Mouse (Mus musculus) CD4-positive, CD25-positive, alpha-beta regulatory T cell, adult 2 months (primary cell): ENCODE data around the gene Cep55.

Experiments
- DNase-seq: peaks from one replicate; pipeline ENCODE4 v3.0.0-alpha.2; 2012; ENCODE audit warnings: low read depth, low spot score

Cep55 gene

DNA sequence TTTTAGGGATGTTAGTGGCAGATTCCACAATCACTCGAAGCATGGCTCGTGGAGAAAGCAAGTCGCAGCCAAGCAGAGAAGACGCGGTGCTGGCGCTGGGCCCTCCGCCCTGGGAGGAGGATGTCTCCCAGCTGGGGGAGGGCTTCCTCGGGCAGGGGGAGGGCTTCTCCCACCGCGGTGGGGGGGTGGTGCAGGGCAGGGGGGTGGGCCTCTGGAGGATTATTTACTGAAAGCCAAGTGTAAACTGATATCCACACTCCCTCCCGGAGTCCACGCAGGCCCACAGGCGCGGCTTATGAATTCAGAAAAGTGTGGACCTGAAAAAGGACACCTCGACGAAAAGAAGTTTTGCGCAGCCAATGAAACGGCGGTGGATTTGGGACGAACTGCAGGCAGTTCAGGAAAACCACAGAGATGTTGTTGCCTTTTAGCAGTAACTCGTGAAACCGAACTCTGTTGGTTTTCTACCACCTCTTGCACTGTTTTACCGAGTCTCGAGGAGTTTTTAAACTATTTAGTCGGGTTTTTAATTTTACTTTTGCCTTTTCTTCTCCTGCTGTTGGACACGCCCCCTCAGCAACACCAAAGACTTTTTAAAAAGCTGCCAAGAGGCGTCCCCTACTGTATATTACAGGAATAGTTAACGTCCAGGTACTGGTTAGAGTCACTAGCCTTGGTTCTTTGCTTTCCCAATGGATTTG, 11.4 kb upstream of the Cep55 start, which contains the start of gene Myof:
Myof (minus strand) TSS at position 297 of the 701 bp plus-strand sequence.
- DNase-seq = peak; percentile 35

DNA sequence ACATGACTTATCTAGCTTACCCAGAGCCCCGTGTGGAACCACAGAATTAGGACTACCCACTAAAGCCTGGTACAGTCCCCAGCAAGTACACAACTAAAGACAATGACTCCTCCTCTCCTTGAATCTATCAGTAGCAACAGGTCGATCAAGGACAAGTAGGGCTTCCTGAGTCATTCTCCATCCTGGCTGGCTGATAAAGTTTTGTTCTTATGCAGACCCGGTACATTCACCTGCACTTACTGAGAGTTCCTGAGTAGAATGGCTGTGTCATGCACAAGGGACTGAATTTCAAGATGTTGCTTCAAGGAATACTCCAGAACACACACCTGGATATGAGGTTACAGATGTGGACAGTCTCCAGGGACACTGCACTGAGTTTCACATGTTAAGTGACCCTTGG, 9.6 kb upstream of the Cep55 start:
- no peak for DNase-seq

DNA sequence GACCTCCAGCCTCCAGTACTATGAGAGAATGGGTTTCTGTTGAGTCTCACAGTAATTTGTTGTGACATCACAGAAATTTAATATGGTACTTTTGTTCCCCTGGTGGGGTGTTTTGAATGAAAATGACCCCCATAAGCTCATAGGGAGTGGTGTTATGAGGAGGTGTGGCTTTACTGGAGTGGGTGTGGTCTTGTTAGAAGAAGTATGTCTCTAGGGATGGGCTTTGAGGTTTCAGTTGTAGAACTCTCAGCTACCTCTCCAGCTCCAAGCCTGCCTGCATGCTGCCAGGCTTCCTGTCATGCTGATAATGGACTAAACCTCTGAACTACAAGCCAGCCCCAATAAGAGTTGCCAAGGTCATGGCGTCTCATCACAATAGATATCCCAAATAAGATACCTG, 5.1 kb upstream of the Cep55 start:
- DNase-seq = no peak

DNA sequence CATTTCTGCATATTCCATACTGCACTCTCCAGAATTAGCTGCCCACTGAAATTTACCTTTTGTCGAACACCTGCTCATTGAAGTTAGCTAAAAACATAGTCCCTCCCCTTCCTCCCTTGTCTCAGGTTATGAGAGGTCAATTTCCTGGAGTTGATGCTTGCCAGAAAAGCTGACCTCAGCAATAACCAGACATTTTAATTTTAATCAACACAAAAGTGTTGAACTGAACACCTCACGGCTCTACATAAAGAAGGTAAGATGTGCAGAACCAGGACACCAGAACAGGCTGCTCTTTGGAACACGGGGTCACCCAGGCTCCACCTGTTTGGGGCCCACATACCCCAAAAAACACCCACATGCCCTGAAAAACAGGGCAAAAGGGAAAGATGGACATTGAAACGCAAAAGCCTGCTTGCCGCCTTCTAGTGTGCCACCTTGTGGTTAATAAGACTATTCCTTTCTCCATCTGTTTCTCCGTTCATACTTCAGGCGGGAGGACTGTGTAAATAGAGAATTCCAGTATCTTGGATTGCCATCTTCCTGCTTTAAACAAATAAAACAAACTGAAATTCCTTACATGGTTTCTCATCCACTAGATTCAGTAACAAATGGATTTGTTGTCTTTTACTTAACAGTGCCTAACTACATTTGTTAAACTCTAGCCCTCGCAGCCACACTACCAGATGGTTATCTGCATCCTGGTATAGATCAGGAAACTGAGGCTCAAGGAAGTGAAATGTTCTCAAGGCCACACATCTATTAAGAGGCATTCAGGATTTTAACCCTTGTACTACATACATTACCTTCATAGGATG, 1.4 kb upstream of the Cep55 start:
- DNase-seq = peak; percentile 35

DNA sequence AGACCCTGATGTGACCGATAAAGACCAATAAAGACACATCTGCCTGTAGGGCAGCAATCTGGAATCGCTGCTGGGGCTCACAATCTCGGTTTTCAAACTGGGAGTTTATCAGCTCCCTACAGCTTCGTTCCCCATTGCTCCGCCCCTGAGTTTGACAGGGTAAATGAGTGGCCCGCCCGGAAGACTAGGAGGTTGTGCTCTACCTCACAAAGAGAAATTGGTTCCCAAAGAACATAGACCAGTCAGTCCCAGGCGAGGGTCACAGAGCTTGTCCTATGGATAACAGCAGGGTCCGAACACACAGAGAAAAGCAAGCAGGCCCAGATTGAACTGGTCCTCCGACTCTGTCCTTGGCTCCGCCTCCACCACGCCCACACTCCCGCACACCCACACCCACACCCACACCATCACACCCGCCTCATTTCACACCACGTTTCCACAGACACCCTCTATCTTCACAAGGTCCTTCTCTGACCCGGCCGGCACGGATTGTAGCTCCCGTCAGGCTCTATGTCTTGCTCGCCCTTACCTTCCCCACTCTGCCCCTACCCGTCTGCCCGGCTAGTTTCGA, 577 bp upstream of the Cep55 start:
- peak; percentile 90 for DNase-seq

DNA sequence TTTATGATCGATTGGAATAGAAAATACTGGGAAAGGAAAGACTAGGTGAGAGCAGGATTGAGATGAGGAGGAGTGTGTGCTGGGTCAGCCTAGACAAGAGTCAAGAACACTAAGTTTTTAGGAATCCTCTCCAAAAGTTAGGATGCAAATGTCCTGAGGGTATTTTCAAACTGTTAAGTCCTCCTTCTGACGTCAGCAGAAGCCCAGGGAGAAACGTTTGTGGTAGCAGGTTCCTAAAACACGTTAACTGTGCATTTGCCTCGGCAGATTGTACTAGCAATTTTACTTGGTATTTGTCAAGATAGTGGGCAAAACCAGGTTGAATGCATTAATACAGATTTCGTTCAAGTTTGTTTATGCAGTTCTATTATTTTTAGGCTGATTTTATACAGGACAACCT, 987 bp downstream of the Cep55 start:
- DNase-seq = no peak

DNA sequence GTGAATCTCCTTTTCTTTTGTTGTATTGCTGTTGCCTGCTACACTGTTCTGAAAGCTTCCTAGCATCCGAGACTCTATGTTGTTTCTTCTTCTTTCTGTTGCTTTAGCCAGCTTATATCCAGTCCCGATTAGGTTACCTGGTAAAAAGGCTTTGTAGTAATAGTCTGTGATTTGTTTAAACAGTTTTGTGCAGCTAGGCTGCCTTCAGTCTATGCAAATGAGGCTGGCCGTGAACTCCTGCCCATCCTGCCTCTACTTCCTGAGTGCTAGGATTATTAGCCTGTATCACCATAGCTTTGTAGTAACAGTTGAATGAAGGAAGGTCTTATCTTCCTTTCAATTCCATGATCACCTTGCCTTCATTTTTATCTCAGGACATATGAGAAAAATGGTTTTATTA, 1.5 kb downstream of the Cep55 start:
- no peak for DNase-seq

DNA sequence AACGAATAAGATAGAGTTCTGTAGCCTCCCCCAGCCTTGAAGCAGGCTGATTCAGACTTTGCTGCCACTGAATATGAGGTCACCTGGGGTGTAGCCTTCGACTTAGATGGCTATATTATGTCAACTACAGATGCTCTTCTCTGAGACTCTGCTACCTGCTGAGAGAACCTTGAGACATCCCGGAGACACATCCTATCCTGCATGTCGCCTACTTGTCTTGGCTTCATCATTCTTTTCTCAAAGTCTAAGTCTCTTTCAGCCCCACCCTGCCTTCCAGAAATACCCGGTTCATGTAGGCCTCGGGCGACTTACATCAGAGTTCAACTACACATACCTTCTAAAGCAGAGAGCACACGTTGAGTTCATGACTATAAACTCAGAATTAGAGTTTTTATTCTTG, 2.1 kb downstream of the Cep55 start:
- DNase-seq = no peak

DNA sequence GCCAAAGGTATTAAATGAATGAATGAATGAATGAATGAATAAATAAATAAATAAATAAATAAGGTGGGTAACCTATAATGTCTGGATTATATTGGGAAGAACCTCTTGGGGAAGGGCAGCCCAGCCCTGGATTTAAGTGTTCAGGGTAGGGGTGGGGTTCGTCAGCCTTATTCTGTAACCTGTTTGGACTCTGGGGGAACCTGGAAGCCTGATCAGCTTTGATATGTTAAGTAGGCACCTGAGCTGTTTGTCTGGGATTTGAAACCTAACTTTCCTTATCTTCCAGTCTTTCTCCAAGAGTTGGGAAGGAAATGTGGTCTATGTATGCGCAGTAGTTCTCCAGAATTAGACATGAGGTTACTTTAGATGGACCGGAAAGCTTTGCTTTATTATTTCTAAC, 8.4 kb downstream of the Cep55 start:
- DNase-seq = no peak

DNA sequence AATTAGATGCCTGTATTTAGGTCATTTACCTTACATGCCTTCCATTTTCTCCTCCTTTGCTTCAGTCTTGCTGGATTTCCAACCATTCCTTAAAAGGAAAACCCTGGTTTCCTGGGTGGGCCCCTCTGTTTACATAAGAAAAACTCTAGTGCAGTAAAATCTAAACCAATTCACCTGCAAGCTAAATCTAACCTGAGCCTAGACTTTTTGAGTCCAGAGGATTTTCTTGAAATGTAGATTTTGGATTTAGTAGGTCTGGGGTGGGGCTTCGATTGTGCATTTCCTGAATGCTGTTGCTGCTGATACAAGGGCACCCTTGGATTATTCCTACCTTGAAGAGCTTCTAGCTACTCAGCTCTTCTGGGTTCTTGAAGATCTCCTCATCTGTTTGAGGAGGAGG, 9.2 kb downstream of the Cep55 start:
- no peak for DNase-seq

DNA sequence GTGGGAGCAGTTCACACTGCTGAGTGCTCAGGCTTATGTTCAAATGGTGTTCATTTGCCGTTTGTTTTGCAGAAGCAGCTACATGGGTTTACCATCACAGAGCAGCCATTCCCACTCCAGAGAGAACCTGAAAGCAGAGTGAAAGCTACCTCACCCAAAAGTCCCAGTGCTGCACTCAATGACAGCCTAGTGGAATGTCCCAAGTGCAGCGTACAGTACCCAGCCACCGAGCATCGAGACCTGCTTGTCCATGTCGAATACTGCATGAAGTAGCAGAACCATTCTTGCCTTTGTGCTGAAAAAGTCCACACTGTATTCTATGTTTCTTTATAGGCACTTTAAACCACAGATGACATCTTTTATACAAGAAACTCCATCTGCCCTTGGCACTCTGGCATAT, 18.4 kb downstream of the Cep55 start:
- no peak for DNase-seq

DNA sequence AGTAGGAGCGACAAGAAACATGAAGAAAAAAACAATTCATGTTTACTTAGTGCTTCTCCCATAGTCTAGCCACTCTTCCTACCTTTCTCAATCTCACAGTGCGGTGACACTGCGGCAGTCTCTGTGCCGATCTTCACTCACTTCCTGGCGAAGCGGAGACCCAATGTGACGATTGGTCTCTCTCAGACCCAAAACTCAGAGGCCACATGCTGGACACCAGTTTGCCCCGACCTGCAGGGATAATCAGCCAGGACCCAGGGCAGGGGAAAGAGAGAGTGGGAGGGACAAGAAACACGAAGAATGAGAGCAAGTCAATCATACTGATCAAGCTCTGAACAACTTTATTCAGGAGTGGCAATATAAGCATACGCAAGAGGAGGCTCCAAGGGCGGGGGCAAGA, 20.2 kb downstream of the Cep55 start:
- no peak for DNase-seq

DNA sequence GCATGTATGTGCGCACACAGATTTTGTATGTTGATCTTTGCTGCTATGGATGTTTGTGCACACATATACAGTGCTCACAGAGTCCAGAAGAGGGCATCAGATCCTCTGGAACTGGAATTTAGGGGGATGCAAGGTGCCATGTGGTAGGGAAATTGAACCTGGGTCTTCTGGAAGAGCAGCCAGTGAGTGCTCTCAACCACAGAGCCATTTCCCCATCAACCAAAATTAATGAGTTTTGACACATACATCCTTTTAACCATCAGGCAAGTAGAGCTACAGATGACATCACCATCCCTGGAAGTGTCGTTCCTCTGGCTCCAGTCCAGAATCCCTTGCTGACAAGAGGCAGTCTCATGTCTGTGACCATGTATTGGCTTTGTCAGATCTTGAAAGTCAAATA, 21.4 kb downstream of the Cep55 start:
- DNase-seq = no peak

DNA sequence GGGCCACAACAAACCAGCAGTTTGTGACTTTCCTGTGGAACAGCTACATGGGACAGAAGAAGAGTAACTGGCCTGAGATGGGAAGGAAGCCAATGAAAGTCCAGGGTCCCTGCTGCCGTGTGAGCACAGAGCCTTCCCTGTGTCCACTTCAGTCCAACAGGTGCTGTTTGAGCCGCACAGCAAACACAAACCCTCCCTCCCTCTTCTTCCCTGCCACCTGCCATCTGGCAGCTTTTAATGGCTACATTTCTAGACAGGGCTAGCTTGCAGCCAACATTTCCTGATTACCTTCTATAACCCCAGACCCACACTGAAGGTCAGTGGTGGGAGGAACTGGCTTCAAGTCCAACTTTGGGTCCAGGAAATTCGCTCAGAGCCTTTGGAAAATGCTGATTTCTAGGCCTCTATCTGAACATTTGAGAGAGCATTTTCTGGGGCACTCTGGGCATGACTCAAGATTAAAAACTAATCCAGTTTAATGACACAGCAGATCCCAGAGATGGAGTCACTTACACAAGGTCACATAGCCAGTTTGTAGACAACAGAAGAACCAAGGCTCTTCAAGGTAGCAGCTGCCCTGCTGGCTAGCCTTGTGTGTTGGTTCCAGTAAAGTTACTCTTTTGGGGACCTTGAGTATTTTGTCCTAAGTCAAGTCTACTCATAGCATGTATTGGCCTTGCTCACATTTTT, 23.2 kb downstream of the Cep55 start:
- DNase-seq = no peak

DNA sequence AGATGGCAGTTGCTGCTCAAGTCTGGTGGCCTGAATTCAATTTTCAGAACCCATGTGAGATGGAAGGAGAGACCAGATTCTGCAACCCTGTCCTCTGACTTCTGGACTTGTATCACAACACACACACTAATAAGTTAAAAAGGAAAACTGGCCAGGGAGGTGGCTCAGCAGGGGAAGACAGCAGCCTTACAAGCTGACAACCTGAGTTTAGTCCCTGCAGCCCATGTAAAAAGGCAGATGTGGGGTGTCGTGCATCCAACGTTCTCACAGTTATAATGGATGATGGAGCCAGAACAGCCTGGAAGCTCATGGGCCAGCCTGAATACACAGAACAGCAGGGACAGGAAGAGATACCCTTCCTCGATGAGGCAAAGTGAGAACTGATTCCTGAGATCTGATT, 26.6 kb downstream of the Cep55 start:
- DNase-seq = no peak

DNA sequence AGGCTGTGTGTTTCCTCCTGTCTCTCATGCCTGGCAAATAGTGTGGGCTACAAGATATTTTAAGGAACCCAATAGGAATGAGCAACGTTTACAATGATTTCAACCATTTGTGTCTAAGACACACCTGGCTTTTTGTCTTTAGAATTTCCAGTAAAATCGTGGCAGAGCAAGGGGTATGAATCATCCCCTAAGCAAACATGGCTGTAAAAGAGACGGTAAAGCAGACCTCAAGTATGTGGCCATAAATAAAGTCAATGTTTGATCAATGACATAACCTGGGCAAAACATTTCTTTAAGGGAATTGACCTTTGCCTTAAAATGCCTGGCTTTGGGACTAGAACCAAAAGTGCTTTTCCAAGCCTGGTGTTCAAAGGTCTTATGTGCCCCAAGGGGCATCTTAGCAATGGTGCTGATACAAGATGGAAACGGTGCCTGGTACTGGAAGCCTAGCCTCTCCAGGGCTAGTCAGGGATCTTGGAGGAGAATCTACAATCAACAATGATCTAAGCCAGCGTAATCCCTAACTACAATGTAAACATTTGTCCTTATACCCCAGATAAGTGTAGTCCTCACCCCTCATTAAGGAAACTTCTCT, 28.2 kb downstream of the Cep55 start:
- no peak for DNase-seq

DNA sequence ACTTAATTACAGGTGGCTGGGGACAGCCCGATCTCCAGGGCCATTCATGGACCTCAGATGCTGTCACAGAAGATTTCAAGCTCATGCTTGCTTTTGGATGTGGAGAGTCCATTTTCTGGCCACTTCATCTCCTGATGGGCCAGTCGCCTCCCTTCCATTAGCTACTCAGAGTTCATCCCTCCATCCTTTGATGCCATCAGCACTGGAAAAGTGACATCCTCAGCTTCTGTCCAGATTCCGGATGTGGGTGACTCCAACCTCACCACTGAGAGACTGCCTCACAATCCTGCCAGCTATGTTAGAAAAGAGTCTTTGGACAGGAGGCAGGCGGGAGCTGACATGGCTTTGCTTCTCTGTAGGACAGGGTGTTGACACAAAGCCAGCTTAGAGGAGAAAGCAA, 31.0 kb downstream of the Cep55 start:
- DNase-seq = no peak

DNA sequence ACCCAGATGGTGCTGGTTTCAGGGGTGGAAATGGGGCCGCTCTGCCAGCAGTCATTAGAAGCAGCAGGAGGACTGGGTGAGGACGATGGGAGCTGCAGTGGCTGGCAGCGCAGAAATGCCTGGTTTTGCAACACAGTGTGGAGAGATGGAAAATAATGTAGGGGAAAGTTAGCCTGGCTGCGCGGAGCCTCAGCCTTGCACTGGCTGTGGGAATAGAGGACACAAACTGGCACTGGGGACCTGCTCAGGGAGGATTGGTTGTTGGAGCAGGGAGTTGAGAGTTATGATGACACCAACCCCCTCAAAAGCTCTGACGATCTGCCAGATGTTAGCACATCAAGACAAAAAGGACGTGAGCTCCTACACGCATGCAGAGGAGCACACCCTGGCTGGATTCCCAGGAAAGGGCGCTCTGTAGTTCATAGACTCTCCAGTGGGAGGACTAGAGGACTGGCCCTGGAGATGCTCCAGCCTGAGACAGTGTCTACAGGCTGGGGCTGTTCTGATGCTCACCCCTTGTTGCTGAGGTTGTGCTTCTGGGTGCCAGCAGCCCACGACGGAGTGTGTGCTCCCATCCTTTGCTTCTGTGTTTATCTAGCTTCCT, 32.2 kb downstream of the Cep55 start:
- DNase-seq = no peak

DNA sequence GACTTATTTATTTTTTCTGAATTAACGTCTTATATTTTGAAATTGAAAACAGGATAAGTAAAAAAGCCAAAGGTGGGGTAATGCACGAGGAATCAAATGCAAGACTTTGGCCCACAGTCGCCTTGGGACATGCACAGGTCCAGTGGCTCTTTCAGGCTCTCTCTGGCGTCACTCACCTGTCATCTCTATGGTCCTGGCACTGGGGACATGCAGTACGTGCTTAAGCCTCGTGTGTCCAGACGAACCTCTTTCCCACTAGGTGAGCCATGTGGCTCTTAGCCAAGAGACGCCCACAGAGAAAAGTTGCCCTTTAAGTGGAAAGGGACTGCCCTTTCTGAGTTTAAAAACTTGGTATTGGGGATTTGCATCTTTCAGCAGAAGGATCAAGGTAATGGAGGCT, 34.5 kb downstream of the Cep55 start:
- no peak for DNase-seq

DNA sequence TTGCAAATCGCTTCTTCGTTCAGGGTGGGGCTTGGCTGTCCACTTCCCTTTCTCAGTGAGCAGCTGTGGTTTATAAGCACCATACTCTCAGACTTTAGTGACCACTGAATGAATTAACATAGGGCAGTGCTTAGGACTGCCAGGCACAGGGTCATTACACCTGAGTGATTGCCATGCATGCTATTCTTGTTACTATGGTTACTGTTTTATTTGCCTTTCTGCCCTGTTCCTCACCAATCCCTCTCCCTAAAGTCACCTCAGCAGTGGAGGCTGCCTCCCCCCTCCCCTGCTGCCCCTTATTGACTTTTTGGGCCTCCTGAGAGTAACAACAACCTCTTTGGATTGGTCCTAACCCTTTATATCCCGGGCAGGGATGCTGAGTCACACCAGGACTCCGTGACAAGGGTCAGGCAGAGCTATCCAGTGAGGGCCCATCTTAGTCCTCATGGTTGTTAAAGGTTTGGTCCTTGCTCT, 36.7 kb downstream of the Cep55 start:
- DNase-seq = no peak

DNA sequence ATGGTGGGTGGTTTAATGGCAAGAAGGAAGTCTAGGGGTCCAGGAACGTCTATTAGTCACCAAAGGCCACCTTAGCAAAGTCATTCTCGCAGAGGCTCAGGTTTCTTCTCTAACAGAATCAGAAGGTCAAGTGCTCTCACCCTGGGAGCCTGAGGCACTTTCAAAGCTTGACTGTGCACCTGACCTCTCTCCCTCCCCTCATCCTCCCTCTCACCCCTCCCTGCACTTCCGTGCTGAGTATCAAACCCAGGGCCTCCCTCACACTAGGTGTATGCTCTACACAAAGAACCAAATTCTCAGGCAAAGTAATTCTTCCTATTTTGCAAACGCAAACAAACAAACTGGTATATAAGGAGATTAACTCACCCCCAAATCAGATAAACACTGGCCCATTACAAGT, 41.4 kb downstream of the Cep55 start:
- no peak for DNase-seq
